Mouse (Mus musculus): Measurements from ENCODE around the gene Dynlt1c.
"Not testable (repeated sequence)": the region's sequence is repeated elsewhere in the genome, so short reads cannot be mapped to it uniquely, and the experiment has no call there.

- not testable (repeated sequence) for TF ChIP-seq CHD2 (IDR thresholded peaks at IDR 0.05; ENCODE audit: low read depth, low read length); HCFC1 (IDR thresholded peaks at IDR 0.05; ENCODE audit: borderline replicate concordance, insufficient read depth, low read length); MAFK (IDR thresholded peaks at IDR 0.05; ENCODE audit: insufficient read depth, low read depth, low read length); ZC3H11A (IDR thresholded peaks at IDR 0.05; ENCODE audit: borderline replicate concordance, low read depth, low read length)
Measured at GRCm38 (mm10) chr17:6639486-6639885, 38.0 kb downstream of the Dynlt1c start.
